Mouse (Mus musculus): Measurements from ENCODE around the gene Efcc1. TPM values are rescaled to one million over a fixed set of nuclear protein-coding genes. Genes with fewer than 3 reads are reported as not detected.

Gene Efcc1
- total RNA-seq, 2 experiments from 2014 or later = 4.9 to 5.6 TPM

DNA sequence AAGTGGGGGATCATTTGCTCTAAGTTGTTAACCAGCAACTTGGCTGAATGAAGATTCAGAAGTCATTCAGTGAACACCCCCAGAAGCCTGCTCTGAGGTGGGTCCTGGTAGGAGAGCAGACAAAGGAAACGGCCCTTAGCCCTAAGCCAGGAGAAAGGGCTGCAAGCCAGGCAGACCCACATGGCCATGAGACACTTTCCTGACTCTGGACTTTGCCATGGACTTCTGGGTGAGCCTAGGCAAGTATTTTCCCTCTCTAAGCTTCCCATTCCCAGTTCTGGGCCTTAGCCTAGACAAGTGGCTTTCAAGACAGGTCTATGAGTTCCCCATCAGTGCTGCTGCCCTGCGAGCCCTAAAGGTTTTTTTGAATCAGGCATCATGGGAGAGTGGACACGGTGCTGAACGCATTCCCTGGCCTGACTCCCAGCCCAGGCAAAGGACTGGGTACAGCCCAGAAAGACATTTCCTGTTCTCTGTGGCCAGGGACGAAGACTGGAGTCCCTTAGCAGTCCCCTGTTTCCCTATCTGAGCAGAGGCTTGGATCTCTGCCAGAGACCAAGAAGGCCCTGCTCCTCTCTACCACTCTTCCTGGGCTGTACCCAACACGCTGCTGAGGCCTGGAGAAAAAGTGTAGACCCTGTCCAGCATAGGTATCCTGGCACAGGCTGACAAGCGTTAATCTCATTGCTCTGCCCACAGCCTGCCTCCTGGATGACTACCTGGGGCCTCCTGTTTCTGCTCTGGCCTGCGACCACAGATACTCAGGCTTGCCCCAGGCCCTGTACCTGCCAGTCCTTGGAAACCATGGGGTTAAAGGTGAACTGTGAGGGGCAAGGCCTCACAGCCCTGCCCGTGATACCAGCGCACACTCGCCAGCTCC is 47.9 kb downstream of the Efcc1 start:
- no peak for DNase-seq (ENCODE audit: low spot score in 2 of 2)

DNA sequence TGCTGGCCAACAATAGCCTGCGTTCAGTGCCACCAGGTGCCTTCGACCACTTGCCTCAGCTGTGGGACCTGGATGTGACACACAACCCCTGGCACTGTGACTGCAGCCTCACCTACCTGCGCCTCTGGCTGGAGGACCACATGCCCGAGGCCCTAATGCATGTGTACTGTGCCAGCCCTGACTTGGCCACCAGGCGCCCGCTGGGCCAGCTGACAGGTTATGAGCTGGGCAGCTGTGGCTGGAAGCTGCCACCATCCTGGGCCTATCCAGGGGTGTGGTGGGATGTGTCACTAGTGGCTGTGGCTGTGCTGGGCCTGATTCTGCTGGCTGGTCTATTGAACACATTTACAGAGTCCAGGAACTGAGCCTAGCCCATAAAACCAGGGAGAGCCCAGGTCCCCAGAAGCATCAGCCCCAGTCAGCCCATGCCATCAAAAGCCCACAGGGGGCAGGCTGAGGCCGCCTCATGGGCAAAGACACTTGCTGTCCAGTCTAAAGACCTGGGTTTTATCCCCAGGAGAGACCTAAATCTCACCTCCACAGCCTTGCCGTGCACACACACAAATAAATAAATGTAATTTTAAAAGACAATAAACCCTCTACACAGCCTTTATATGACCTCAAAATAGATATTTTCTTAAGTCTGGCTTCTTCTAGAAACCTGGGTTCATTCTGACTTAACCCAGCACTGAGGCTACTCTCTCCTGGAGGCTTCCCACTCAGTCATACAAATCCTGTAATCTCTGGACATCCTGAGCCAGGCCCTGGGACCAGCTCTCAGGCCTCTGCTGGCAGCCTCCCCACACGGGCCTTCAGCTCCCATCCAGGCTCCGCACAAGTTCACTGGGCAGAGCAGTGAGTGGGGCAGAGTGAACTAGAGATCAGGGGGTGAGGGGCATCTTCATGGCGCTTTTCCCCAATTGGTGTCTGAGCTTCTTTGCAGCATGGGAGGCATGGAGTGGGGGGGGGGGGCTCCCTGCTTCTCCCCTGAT is 48.8 kb downstream of the Efcc1 start:
- no peak for DNase-seq (ENCODE audit: low spot score in 2 of 2)

DNA sequence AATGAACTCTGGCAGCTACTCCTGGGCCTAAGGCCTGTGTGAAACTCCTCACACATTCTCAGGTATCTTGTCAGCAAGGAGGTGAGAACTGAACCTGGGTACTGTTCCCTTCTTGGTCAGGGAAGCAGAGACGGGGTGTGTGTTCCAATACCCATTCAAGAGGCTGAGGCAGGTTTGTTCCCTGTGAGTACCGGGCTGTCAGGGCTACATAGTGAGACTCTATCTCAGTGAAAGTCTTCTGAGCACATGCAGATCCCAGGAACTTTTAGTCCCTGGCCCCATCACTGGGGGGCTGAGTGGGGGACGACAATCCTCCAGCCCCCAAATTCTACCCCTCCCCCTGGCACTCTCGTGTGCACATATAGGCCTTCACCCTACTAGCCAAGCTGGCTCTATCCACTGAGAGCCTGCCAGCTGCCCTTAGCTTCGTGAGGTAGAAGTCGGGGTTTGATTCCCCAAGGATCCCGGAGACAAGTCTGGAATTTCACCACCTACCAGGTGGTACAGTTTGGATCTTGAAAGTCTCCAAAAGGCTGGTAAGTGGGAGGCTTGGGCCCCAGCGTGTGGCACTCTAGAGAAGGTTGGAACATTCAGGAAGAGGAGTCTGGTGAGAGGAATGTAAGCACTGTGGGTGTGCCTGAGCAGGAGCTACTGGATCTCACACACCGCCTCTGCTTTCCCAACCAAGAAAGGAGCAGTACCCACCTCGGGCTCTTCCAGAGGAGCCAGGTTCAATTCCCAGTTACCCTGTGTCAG is 50.1 kb downstream of the Efcc1 start:
- DNase-seq (ENCODE audit: low spot score in 2 of 2) = no peak

DNA sequence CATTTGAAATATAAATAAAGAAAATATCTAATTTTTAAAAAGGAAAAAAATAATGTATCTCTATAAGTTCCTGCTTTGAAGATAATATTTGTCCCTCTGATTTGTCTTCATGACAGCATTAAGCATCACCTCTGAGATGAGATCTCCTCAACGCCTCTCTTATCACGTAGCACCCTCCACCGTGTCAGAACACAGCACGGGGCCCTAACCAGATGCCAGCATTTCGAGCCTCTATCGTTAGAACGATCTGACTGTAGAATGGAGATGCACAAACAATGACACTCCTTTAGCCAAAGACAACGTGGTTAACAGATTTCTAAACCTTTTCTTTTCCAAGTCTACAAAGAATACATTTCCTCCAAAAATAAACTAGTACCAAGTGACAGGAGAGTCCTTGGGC is 53.4 kb downstream of the Efcc1 start:
- DNase-seq (ENCODE audit: low spot score in 2 of 2) = no peak

DNA sequence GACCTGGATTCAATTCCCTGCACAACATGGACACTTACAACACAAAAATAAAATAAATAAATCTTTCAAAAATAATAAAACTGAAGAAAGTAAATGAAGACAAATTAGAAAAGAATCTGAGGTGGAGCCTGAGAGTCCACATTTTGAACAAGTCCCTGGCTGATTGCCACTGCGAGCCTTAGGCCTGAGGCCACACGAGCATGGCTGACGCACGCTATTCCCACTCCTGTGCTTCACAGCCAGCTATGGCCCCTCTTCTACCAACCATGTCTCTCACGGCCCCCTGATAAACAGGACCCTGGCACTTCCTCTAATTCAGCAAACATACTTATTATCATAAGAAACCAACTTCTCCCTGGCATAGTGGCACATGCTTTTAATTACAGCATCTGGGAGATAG is 56.0 kb downstream of the Efcc1 start:
- no peak for DNase-seq (ENCODE audit: low spot score in 2 of 2)

DNA sequence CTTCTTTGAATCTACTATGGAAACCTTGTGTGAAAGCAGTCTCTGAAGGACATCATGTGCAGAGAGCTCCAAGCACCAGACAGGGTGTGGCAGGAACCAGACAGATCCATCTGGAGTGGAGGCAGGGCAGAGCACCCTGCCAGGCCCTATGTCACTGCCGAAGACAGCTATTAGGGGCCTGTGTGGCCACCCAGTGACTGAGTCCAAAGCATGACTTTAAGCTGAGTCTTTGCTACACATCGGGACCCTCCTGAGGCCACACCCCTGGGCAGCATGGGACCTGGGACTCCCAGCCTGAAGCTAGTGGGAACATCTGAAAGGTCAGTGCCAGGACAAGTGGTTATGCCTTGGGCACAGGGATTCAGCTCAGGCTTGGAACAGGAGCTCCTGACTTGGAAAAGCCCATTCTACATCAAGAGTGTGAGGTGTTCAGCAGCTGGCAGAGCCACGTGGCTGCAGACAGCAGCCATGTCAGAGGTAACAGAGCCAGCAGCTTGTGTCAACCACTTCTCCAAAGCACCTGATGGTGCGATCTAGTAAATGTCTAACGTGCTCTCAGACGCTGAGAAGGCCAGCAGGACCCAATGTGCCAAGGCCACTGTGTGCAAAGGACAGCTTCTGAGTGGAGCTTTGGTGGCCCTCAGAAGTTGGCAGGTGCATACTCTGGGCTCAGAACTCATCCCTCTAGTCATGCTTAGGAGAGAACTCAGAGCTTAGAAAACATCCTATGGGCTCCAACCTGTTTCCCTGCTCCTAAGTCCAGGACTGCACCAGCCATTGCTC is 56.6 kb downstream of the Efcc1 start:
- no peak for DNase-seq (ENCODE audit: low spot score in 2 of 2)

DNA sequence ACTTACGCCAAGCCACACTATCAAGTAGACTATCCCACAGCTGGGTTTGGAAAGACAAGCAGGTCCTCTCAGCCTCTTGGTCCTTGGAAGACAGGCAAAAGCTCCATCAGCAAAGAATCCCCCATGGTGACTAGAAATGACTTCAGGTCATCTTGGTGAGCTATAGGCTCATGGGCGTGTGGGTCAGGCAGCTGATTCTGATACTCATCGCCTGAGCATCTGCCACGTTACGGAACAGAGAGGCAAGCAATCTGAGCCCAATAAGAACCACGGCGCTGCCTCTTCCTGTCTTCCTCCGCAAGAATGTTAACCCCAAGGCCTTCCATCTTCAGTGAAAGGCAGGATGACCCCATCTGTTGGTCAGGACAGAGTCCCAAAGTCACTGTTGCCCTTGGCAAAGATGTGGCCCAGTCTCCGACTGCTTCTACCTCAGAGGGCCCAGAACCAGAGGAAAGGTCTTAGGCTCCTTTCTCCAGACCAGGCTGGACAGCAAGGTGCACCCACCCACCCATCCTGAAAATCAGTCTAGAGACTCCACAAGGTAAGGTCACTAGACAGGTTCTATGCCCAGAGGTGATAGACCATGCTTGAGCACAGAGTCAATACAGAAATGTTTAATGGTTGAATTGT is 57.7 kb downstream of the Efcc1 start:
- DNase-seq (ENCODE audit: low spot score in 2 of 2) = no peak

DNA sequence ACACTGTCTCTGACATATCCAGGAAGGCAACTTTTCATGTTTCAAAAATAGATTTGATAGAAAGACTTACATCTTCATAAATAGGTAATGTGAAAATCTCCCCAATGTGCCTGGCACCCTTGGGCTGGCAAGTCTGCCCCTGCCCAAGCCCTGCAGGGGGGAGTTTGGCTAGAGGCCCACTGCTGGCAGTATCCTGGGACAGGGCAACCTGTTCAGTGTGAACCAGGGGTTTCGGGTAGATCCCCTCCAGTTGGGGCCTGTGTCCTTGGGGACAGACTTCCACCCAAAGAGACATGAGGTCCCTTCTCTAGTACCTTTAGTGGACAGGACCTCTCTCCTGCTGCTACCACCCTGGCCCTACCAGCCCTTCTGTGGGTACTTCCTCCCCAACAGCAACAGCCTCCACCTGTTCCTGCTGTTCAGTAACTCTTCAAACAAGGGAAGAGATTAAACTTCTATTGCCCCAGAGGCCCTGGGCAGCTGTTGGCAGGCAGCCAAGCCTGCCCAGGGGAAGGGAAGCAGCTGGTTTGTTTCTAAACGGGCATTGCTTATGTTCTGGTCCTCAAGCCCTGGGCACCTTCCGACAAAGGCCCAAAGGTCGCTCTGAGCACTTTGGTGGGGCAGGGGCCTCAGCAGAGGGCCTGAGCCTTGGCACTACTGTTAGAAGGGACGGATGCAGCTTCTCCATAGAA is 58.4 kb downstream of the Efcc1 start:
- no peak for DNase-seq (ENCODE audit: low spot score in 2 of 2)

DNA sequence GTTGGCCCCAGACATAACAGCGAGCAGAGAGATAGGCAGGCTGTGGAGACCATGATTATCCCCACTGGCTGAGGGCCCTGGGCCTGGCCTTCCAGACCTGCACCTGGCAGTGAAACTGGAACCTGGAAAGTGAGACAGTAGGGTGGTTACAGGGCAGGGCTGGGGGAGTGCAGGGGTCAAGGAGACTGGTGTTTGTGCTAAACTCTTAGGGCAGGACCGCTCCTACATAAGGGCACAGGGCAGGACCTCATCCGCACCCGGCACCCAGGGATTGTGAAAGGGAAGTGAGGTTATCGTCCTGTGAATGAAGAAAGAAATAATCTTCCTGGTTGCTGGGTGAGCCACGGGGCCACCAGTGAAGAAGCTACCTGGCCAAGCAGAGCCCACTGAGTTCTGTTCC is 59.1 kb downstream of the Efcc1 start:
- no peak for DNase-seq (ENCODE audit: low spot score in 2 of 2)

DNA sequence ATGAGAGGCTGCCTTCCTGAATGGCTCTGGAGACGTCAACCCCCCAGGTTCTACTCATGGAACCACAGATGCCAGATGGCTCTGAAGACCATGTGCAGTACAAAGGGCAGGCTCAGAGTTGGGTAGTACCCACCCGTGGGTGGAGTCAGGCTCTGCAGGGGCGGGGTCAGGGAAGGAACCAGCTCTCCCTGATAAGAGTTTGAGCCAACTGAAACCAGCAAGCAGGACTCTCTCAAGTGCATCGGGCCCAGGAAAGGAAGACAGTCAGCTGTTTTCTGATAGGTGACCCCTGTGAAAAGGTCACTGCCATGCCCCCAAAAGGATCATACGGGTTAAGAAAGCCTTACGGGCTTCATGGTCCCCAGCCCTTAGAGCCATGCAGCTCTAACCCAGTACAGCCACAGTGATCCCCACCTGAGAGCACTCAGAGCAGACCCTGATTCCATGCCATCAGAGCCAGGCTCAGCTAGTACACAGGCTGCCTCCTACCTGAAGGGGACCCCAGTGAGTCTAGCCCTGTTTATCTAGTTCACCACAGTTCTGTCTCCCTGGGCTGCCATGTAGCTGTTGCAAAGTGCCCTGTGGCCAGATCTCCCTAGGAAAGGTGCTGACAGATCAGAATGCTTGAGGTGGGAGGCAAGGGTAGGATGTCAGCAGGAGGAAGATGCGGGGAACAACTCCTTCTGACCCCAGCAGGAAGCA is 60.3 kb downstream of the Efcc1 start:
- no peak for DNase-seq (ENCODE audit: low spot score in 2 of 2)

DNA sequence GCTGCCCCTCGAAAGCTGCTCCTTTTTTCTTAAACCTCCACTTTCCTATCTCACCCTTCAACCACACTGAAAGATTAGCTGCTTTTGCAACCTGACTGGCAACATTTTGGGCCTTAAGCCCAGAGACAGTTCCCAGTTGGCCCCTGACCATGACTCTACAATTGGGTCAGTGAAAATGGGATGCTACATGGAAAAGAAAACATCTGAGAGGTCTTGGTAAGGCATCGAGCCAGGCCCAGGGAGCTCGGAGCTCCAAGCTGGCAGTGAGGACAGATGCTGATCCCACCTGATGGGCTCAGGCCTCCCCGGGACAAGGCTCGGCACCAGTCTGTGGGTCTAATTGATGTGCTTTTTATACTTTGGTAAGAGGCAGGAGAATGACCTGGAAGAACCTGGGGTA is 61.2 kb downstream of the Efcc1 start:
- no peak for DNase-seq (ENCODE audit: low spot score in 2 of 2)

DNA sequence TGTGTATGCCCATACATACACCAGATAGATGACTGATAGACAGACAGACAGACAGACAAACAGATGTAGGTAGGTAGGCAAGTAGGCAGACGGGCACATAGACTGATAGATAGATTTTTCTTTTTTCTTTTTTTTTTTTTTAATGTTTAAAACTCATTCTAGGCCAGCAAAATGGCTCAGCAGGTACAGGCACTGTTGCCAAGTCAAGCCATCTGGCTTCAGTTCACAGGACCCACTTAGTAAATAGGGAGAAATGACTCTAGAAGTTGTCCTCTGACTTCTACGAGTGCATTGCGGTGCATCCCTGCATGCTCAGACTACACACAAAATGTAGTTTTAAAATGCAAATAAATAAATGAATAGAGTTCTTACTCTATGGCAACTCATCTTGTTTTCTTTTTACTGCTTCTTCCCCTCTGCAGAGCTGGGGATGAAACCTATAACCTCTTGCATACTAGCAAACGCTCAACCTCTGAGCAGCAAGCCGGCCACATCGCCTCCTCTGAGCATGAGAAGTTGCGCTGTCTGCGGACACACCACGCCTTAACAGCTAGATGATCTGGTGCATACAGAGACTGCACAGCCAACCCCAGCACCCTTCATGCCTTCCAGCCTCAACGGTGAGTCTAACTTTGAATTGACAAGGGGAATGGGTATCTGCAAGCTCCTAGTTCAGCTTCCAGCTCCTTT is 63.3 kb downstream of the Efcc1 start:
- no peak for DNase-seq (ENCODE audit: low spot score in 2 of 2)

DNA sequence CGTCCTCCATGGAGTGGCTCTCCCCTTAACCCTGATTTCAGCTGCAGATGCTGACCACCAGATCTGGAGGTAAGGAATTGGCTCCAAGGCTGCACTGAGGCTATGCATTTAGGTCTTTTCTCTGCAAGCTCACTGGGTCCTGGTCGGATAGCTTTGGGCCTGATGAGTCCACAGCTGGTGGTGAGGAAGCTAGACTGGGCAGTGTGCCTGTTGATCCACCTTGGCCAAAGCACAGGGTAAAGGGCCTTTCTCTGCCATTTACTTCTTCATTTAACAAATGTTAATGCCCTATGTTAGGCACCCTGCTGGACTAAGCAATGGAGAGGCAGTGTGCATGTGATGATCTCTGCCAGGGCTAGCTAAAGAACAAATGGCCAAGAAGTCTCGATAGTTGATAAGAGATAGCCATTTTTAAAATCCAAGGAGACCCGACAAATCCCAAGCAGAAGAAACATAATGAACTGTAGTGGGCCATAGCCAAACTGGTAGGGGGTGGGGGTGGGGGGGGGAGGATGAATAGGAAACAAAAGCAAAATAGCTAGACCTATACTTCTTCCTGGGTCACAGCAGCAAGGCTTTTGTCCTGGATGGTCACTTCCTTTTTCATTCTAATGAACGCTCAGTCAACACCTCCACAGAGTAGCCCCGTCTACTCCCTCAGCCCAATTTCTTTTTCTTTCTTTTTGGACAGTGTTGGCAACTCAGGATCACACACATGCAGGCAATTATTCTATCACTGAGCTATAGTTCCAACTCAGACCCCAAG is 64.9 kb downstream of the Efcc1 start:
- no peak for DNase-seq (ENCODE audit: low spot score in 2 of 2)

DNA sequence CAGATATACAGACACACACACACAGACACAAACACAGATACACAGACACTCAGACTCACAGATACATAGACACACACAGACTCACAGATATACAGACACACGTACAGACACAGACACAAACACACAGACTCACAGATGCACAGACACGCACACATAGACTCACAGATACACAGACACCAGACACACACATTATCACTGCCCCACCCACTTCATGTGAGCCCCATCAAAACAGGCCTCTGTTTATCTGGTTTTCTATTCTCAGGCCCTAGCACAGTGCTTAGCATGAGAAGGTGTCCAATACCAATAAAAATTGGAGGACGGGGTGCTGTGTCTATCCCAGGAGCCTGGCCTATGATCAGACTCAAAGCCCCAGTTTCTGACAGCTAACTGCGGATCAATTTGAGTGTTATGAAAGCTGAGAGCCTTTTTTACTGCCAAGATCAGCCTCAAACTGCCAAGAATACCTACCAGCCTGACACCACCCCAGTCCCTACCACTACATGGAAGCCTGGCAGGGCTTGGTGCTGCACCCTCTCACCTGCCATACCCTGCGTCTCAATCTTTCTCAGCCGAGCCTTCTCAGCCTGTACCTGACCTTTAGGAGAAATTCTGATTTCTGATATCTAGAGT is 65.7 kb downstream of the Efcc1 start:
- no peak for DNase-seq (ENCODE audit: low spot score in 2 of 2)

DNA sequence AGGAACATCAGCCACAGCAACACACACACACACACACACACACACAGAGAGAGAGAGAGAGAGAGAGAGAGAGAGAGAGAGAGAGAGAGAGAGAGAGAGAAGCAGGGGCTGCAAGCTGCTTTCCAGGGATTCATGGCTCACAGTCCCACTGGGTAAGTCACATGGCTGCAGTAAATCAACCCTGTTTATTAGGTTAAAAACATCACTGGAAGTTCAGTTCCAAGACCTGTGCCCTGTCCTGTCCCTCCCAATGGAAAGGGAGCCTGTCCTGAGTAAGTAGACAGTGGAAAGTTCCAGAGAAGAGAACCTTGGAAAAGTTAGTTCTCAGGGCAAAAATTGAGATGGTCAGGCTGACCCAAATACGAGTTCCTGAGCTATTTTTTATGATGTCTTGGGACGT is 66.7 kb downstream of the Efcc1 start:
- DNase-seq (ENCODE audit: low spot score in 2 of 2) = no peak

DNA sequence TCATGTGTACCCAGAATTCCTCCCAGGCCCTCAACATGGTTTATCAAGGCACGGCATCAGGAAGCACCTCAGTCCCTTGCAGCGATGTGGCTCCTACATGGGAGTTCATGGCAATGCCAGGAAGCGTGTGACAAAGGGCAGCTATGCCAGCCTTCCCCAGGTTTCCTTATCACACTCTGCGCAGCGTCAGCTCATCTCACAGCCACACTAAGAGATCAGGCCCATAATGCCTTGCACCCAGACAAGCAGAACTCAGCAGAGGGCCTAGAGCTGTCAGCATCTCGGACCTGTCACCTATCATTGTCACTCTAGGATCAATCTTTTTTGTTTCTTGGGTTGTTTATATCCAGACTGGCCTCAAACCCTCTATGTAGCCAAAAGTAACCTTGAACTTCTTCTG is 68.9 kb downstream of the Efcc1 start:
- DNase-seq (ENCODE audit: low spot score in 2 of 2) = no peak

DNA sequence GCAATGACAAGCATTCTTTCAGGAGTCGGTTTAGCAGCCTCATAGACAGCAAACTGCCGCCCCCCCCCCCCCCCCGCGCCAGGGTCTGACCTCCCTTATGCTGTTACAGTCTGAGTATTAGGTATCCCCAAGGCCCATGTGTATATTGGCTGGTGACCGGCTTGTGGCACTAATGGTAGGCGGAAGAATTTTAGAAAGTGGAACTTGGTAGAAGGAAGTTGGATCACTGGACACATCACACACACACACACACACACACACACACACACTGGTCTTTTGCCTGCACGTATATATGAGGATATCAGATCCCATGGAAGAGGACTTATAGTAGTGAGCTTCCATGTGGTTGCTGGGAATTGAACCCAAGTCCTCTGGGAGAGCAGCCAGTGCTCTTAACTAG is 71.8 kb downstream of the Efcc1 start:
- no peak for DNase-seq (ENCODE audit: low spot score in 2 of 2)

All from left cerebral cortex, adult 18-20 months (tissue).